Mouse (Mus musculus) A20 (cell line): ENCODE data around the gene Irgm1.
"Not testable (repeated sequence)": the region's sequence is repeated elsewhere in the genome, so short reads cannot be mapped to it uniquely, and the experiment has no call there.

Experiments
- DNase-seq: peaks from one replicate; pipeline ENCODE4 v3.0.0-alpha.2; 2011; ENCODE audit warnings: low read depth, low spot score

The Irgm1 gene

GRCm38 (mm10) chr11:48871201-48871772 is at the start of gene Irgm1:
Gene Irgm1 (minus strand): TSS chr11:48871683.
- peak; percentile 79 for DNase-seq

GRCm38 (mm10) chr11:48918380-48918779 is 46.9 kb upstream of the Irgm1 start:
- DNase-seq, result no peak

GRCm38 (mm10) chr11:48913611-48914010 is 42.1 kb upstream of the Irgm1 start:
- DNase-seq, result peak; percentile 32

- DNase-seq, result no peak
These were observed 37.0 kb upstream of the Irgm1 start for GRCm38 (mm10) chr11:48908459-48908858.

GRCm38 (mm10) chr11:48902021-48902420 is 30.5 kb upstream of the Irgm1 start, which contains the start of gene Gm5431:
Gene Gm5431 (minus strand): TSS chr11:48902214.
- peak; percentile 30 for DNase-seq

GRCm38 (mm10) chr11:48901567-48901930 is 30.1 kb upstream of the Irgm1 start:
- DNase-seq, result peak; percentile 46

- peak; percentile 66 for DNase-seq
These were observed 29.4 kb upstream of the Irgm1 start for GRCm38 (mm10) chr11:48900654-48901566.

- no peak for DNase-seq
These were observed 27.4 kb upstream of the Irgm1 start for GRCm38 (mm10) chr11:48898812-48899431.

GRCm38 (mm10) chr11:48876680-48877079 is 5.2 kb upstream of the Irgm1 start:
- no peak for DNase-seq

GRCm38 (mm10) chr11:48875343-48875837 is 3.9 kb upstream of the Irgm1 start:
- DNase-seq, result not testable (repeated sequence)

GRCm38 (mm10) chr11:48874465-48874864 is 3.0 kb upstream of the Irgm1 start:
- DNase-seq, result peak; percentile 68

- no peak for DNase-seq
These were observed 2.3 kb upstream of the Irgm1 start for GRCm38 (mm10) chr11:48873591-48874290.

GRCm38 (mm10) chr11:48872695-48873300 is 1.3 kb upstream of the Irgm1 start:
- no peak for DNase-seq

GRCm38 (mm10) chr11:48871817-48872541 is 496 bp upstream of the Irgm1 start:
- no peak for DNase-seq

- no peak for DNase-seq
These were observed 702 bp downstream of the Irgm1 start for GRCm38 (mm10) chr11:48870781-48871180.

GRCm38 (mm10) chr11:48869380-48870110 is 1.9 kb downstream of the Irgm1 start:
- DNase-seq, result no peak

- DNase-seq, result no peak
These were observed 5.0 kb downstream of the Irgm1 start for GRCm38 (mm10) chr11:48866481-48866880.

GRCm38 (mm10) chr11:48863808-48864207 is 7.7 kb downstream of the Irgm1 start:
- no peak for DNase-seq

- DNase-seq, result no peak
These were observed 8.6 kb downstream of the Irgm1 start for GRCm38 (mm10) chr11:48862784-48863319.

- peak; percentile 81 for DNase-seq
These were observed 12.5 kb downstream of the Irgm1 start for GRCm38 (mm10) chr11:48859014-48859413.
